Mouse (Mus musculus): Measurements from ENCODE around the gene Aplp2.

Gene Aplp2

GRCm38 (mm10) chr9:31211690-31212499, at the start of gene Aplp2:
Gene Aplp2 (minus strand): TSS chr9:31211815.
- peak; percentile 97 to 99 for DNase-seq (ENCODE audit: low spot score in 2 of 2)

- no peak for DNase-seq (ENCODE audit: low spot score in 2 of 2)
Observed at GRCm38 (mm10) chr9:31260219-31260618, 48.6 kb upstream of the Aplp2 start.

GRCm38 (mm10) chr9:31258237-31258636, 46.6 kb upstream of the Aplp2 start:
- DNase-seq (ENCODE audit: low spot score in 2 of 2) = no peak

GRCm38 (mm10) chr9:31255953-31256352, 44.3 kb upstream of the Aplp2 start:
- no peak for DNase-seq (ENCODE audit: low spot score in 2 of 2)

- peak; percentile 71 to 76 for DNase-seq (ENCODE audit: low spot score in 2 of 2)
Observed at GRCm38 (mm10) chr9:31254697-31255004, 43.0 kb upstream of the Aplp2 start.

GRCm38 (mm10) chr9:31253866-31254696, 42.5 kb upstream of the Aplp2 start:
- DNase-seq (ENCODE audit: low spot score in 2 of 2) = peak; percentile 30 to 69

GRCm38 (mm10) chr9:31253311-31253734, 41.7 kb upstream of the Aplp2 start:
- peak; percentile 40 to 74 for DNase-seq (ENCODE audit: low spot score in 2 of 2)

DNA sequence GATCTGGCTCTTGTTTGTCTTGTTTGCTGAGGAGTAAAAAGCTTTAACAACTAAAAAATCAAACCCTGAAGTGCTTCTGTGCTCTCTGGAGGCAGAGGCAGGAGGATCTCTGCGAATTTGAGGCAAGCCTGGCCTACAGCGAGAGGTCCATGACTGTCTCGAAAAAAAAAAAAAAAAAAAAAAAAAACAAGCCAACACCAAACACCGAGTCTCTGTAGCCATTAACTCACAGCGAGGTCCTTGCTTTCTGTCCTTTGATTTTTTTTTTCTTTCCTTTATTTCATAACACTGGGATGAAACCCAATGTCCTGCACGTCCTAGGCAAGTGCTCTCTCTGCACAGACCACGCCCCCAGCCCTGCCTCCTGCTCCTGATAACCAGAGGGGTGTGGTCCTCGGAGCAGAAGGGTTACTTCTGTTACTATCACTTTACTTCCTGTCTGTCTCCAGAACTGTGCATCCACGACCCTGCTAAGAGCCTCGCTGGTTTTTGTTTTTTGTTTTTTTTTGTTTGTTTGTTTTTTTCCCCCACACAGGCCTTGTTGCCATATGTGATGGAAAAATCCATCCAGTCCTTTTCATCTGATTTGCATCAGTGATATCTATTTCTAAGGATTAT, 40.7 kb upstream of the Aplp2 start:
- peak; percentile 90 to 92 for DNase-seq (ENCODE audit: low spot score in 2 of 2)

GRCm38 (mm10) chr9:31247447-31248220, 36.0 kb upstream of the Aplp2 start:
- no peak for DNase-seq (ENCODE audit: low spot score in 2 of 2)

GRCm38 (mm10) chr9:31246421-31246820, 34.8 kb upstream of the Aplp2 start:
- no peak for DNase-seq (ENCODE audit: low spot score in 2 of 2)

DNA sequence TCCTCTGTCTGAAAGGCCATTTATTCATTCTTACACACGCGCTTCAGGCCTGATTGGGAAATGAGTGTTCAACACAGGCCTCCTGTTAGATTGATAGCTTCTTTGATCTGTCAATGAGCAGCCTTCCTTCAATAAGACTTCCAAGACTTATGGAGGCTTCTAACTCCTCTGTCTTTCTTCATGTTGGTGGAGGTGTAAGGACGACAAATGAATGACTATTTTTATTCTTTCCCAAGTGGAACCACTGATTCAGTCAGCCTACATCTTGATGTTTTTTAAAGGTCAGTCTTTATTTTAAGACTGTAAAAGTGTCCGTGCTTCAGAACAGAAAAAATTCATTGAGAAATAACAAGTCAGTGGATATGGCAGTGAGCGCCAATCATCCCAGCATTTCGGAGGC, 33.4 kb upstream of the Aplp2 start:
- DNase-seq (ENCODE audit: low spot score in 2 of 2) = no peak

- no peak for DNase-seq (ENCODE audit: low spot score in 2 of 2)
Observed at GRCm38 (mm10) chr9:31243939-31244333, 32.3 kb upstream of the Aplp2 start.

GRCm38 (mm10) chr9:31243306-31243938, 31.8 kb upstream of the Aplp2 start:
- peak; percentile 25 to 69 for DNase-seq (ENCODE audit: low spot score in 2 of 2)

DNA sequence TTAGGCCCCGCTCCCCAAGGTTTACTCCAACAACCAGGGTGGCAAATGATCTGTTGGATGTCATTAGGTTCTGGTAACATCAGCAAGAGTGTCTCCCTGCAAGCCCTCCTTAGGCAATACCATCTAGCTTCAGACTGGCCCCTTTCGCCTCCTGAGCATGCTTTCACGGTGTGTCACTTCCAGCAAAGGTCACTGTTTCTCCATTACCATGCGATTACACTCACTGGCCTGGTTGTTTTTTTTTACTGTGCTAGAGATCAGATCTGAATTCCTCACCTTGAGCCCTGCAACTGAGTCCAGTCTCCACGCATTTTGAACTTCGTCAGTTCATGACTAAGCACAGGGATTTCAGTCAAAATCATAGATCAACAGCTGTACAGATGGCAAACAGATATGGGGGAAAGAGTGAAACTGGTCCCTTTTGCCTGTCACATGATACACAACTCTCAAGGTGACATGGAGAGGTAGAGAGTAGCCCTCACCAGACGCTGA, 29.6 kb upstream of the Aplp2 start:
- DNase-seq (ENCODE audit: low spot score in 2 of 2) = no peak

- no peak for DNase-seq (ENCODE audit: low spot score in 2 of 2)
Observed at GRCm38 (mm10) chr9:31240522-31241207, 29.1 kb upstream of the Aplp2 start.

DNA sequence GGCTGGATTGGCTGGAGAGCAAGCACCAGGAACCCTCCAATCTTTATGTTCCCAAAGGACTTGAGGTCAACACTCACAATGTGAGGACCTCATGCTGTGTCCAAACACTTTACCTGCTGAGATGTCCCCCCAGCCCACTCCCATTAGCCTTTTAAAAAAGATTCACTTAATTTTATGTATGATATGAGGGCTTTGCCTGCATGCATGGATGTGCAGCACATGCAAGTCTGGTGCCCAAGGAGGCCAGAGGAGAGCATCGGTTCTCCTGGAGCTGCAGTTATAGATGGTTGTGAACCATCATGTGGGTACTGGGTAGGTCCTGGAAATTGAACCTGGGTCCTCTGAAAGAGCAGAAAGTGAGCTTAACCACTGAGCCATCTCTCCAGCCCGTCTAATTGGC, 27.9 kb upstream of the Aplp2 start:
- no peak for DNase-seq (ENCODE audit: low spot score in 2 of 2)

GRCm38 (mm10) chr9:31238526-31238925, 26.9 kb upstream of the Aplp2 start:
- no peak for DNase-seq (ENCODE audit: low spot score in 2 of 2)

DNA sequence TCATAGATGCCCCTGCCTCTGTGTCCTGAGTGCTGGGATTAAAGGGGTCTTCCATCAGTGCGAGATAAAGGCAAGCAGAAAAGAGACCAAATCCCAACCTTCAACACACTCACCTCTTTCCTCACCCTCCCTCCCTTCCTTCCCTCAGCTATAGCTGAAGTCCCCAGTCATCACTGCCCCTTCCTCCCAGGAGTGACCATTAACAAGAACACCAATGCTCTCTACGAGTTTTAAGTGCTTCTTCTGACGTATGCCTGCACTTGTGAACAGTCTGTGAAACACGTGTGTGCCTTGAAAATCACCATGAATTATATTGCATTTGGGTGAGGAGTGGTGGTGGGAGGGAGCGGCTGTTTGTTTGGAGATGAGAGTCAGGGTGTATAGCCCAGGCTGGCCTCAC, 24.5 kb upstream of the Aplp2 start:
- no peak for DNase-seq (ENCODE audit: low spot score in 2 of 2)

GRCm38 (mm10) chr9:31235489-31235888, 23.9 kb upstream of the Aplp2 start:
- no peak for DNase-seq (ENCODE audit: low spot score in 2 of 2)

DNA sequence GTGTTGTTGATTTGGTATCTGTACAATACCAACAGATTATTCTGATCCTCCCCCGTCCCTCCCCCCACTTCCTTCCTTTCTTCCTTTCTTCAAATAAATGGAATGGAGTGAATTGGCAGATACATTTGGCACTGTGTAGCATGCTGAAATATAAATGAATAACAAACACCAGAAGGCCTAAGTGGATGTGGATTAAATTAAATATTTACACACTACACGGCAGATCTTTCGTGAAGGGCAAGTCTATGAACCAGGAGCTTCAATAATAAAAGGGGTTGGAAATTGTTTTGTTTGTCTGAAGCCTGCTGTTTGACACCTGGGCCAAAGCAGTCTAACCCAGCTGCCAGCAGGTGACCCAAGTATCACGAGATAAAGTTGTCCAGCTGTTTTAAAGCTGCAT, 23.4 kb upstream of the Aplp2 start:
- no peak for DNase-seq (ENCODE audit: low spot score in 2 of 2)

GRCm38 (mm10) chr9:31226541-31226940, 14.9 kb upstream of the Aplp2 start:
- no peak for DNase-seq (ENCODE audit: low spot score in 2 of 2)
